Mouse (Mus musculus): ENCODE data around the gene Rnaset2a. TPM values are rescaled to one million over a fixed set of nuclear protein-coding genes. Genes with fewer than 3 reads are reported as not detected.
"Not testable (repeated sequence)": the region's sequence is repeated elsewhere in the genome, so short reads cannot be mapped to it uniquely, and the experiment has no call there.

The Rnaset2a gene
- polyA plus RNA-seq, 1 experiment from 2014 or later = 24.4 TPM

DNA sequence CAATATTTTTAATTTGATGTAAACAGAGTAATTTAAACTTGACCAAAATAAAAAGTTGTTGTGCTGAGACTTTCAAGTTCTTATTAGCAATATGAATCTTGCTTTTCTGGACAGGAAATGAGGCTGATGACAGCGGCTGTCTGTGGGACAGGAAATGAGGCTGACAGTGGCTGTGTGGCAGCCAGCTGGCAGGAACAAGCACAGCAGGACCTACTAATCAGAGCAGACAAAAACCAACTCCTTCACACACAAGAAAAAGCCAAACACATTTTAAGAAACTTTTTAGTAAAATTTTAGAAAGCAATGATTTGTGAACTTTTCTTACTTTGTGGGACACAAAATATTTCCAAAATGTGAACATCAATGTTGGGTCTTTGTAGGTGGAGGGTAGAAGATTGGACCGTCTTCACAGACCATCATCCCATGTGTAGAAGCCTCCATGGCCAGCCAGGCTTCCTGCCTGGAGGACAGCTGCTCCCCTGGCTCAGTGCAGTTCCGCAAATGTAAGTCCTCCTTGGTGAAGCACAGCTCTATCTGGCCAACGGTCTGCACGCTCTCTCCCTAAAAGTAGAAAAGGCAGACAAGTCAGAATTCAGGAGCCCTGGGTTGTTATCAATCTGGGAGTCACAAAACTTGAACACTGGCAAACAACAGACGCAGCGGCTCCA is 19.4 kb downstream of the Rnaset2a start:
- not testable (repeated sequence) for ATAC-seq (ENCODE audit: low FRiP score, low read depth); H3K4me3 ChIP-seq; H3K4me1 ChIP-seq; H3K9ac ChIP-seq; H3K27me3 ChIP-seq; H3K27ac ChIP-seq; H3K4me2 ChIP-seq (replicated peaks); H3K9me3 ChIP-seq; H3K36me3 ChIP-seq
- WGBS = 51% methylated on average over 2 of the region's 7 CpGs

DNA sequence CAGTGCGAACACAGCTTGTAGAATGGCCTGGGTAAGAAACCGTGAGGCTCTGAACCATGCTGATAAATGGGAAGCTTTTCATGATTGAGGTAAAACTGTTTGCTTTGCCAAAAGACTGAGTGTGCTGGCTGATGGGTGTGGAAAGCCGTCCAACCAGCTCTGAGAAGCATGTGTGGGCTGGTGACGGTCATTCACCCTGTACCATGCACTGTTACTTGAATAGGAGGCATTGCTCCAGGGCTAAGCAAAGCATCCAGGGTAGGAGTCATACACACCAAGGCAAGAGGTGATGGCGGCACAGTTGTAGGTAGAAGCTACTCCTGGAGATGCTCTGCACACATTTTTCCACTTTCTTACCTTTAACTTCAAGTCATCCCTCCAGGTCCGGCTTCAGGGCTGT is 23.3 kb downstream of the Rnaset2a start:
- not testable (repeated sequence) for ATAC-seq (ENCODE audit: low FRiP score, low read depth)
- 92% methylated on average over 3 of the region's 6 CpGs for WGBS

GRCm38 (mm10) chr17:8122974-8123373 is 24.9 kb downstream of the Rnaset2a start:
- H3K36me3 ChIP-seq; H3K9me3 ChIP-seq; H3K27ac ChIP-seq; ATAC-seq (ENCODE audit: low FRiP score, low read depth); H3K9ac ChIP-seq; H3K4me1 ChIP-seq; H3K27me3 ChIP-seq; H3K4me3 ChIP-seq; H3K4me2 ChIP-seq (replicated peaks): not testable (repeated sequence)
- no CpG with 5 or more reads among the region's 3 CpGs for WGBS

More for the DNA sequence above, 23.3 kb downstream of the Rnaset2a start:
- not testable (repeated sequence) for H3K9ac ChIP-seq; H3K27me3 ChIP-seq; H3K4me1 ChIP-seq; H3K4me3 ChIP-seq; H3K27ac ChIP-seq; H3K36me3 ChIP-seq; H3K9me3 ChIP-seq; H3K4me2 ChIP-seq (replicated peaks)

GRCm38 (mm10) chr17:8116928-8117327 is 31.0 kb downstream of the Rnaset2a start:
- not testable (repeated sequence) for H3K4me1 ChIP-seq; H3K4me2 ChIP-seq (replicated peaks); H3K9ac ChIP-seq; H3K27me3 ChIP-seq; H3K27ac ChIP-seq; H3K36me3 ChIP-seq; H3K9me3 ChIP-seq; H3K4me3 ChIP-seq
- no CpG with 5 or more reads among the region's 6 CpGs for WGBS
- peak; percentile 73 for ATAC-seq (ENCODE audit: low FRiP score, low read depth)

GRCm38 (mm10) chr17:8116378-8116777 is 31.5 kb downstream of the Rnaset2a start:
- 71% methylated on average over 8 of the region's 11 CpGs for WGBS
- not testable (repeated sequence) for H3K4me2 ChIP-seq (replicated peaks); H3K36me3 ChIP-seq; H3K27me3 ChIP-seq; H3K9ac ChIP-seq; H3K27ac ChIP-seq; ATAC-seq (ENCODE audit: low FRiP score, low read depth); H3K9me3 ChIP-seq; H3K4me1 ChIP-seq; H3K4me3 ChIP-seq

- H3K36me3 ChIP-seq = not testable (repeated sequence)
- WGBS = no CpG with 5 or more reads among the region's 1 CpGs
Measured at GRCm38 (mm10) chr17:8112199-8112598, 35.7 kb downstream of the Rnaset2a start.

GRCm38 (mm10) chr17:8101297-8101609 is 46.6 kb downstream of the Rnaset2a start:
- H3K4me3 ChIP-seq; H3K27me3 ChIP-seq; H3K36me3 ChIP-seq; H3K27ac ChIP-seq; H3K4me1 ChIP-seq; H3K4me2 ChIP-seq (replicated peaks); H3K9me3 ChIP-seq; H3K9ac ChIP-seq: not testable (repeated sequence)
- 27% methylated on average over 3 of the region's 6 CpGs for WGBS
- 0 out of 2 replicates have a peak, but pooled peaks have one; percentile 19 for ATAC-seq (ENCODE audit: low FRiP score, low read depth)

More at GRCm38 (mm10) chr17:8112199-8112598, 35.7 kb downstream of the Rnaset2a start:
- not testable (repeated sequence) for H3K27me3 ChIP-seq; H3K4me1 ChIP-seq; H3K4me3 ChIP-seq; H3K27ac ChIP-seq; H3K9ac ChIP-seq; H3K4me2 ChIP-seq (replicated peaks); H3K9me3 ChIP-seq; ATAC-seq (ENCODE audit: low FRiP score, low read depth)

DNA sequence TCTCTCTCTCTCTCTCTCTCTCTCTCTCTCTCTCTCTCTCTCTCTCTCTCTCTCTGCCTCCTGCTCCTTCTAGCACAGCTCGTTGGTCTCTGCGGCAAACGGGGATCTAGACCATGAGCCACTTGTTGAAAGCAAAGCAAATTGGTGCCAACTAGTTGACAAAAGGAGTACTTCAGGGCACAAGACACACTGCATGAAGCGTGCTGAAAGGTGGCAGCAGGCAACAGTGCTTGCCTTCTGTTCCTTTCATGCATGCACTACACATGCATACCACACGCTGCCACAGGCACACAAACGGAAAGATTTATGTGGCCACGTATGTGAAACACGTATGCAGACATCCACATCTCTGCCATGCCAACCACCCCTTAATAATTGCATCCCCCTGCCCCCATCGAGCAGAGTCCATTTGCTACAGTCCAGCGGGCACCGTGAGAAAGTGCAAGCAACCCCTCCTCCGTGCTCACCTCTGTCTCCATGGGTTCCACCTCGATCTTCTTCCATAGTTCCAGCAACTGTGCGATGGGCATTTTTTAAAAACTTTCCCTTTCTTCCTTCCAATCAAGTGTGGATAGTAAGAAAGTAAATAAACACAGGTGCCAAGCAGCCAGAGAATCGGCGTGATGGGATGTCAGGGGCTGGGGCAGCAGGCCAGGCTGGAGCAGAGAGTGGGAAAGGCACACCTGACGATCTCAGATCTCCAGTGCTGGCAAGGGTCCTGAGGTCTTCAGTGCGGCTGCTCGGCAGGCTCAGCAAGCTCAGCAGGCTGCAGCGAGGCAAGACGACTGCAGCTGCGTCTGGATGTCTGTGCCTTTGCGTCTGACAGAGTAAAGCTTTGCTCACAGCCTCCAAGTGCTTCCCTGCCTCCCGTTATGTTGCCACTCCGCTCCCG is 47.2 kb downstream of the Rnaset2a start:
- H3K4me2 ChIP-seq (replicated peaks); H3K9me3 ChIP-seq; H3K9ac ChIP-seq; H3K4me3 ChIP-seq; H3K4me1 ChIP-seq; H3K36me3 ChIP-seq; H3K27ac ChIP-seq; H3K27me3 ChIP-seq: not testable (repeated sequence)
- peak; percentile 15; the same call in 1 of the 2 replicates for ATAC-seq (ENCODE audit: low FRiP score, low read depth)
- WGBS = 34% methylated on average over 7 of the region's 26 CpGs

- H3K27me3 ChIP-seq; H3K4me2 ChIP-seq (replicated peaks); H3K36me3 ChIP-seq; H3K4me1 ChIP-seq; H3K4me3 ChIP-seq; H3K9ac ChIP-seq; ATAC-seq (ENCODE audit: low FRiP score, low read depth); H3K9me3 ChIP-seq; H3K27ac ChIP-seq: not testable (repeated sequence)
- 53% methylated on average over 3 of the region's 5 CpGs for WGBS
Measured at GRCm38 (mm10) chr17:8096199-8096598, 51.7 kb downstream of the Rnaset2a start.

DNA sequence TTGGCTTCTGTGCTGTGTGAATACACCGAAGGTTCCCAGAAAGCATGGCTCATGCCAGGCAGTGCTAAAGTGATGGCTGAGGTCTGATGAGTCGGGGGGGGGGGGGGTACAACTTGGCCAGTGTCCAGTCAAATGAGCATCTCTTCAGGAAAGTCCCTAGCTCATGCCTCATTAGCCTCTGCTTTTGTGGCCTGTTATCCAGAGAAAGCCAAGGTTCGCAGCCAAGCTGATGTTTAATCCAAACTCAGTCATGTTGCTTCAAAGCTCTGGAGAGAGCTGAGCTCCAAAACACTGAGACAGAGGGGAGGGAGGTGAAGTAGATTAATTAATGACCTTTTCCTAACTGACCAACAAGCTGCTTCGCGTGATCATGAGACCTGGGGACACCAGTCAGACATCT is 52.2 kb downstream of the Rnaset2a start:
- WGBS = 69% methylated on average over 3 of the region's 5 CpGs

DNA sequence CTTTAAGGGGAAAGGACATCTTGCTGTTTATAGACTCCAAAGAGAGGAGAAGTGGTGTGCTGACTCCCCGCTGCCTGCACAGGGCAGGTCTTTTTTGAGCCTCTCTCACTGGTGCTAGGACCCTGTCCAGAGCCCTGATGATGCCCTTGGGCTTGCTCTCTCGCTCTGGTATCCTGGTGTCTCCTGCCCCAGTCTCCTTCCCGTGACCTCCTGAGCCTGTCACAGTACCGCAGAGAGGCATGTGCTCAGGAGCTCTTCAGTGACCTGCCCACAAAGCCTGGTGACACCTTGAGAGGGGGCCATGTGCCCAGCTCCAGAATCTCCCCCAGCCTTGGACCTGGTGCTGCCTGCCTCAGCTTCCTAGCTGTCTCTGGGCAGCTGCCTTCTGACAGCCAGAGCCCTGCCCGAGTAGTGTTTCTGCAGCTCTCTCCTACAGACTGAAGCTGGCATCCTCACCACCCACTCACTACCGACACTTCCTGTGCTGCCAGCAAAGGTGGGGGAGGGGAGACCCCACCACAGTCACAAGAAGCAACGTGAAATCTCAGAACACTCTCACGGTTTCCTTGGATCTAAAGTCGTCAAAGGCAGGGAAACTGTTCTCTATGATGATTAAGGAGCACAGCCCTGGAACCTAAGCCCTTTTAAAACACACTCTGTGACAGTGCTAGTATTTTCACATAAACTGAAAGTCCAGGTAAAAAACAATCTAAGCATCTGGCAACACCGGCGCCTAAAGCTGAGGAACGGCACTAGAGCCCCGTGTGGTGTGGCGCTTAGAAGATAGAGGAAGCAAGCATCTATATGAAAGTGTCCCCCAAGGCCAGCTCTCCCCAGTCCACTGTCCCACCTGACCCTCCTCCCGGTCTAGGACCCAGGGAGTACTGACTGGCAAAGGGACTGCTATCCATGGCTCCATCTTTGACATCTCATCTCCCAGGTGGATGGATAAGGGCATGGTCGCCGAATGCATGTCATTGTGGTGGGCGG is 55.1 kb downstream of the Rnaset2a start:
- not testable (repeated sequence) for H3K4me3 ChIP-seq; H3K4me2 ChIP-seq (replicated peaks); H3K4me1 ChIP-seq; H3K9me3 ChIP-seq; H3K36me3 ChIP-seq; ATAC-seq (ENCODE audit: low FRiP score, low read depth); H3K9ac ChIP-seq; H3K27me3 ChIP-seq; H3K27ac ChIP-seq
- 60% methylated on average over 4 of the region's 18 CpGs for WGBS

More for the DNA sequence above, 52.2 kb downstream of the Rnaset2a start:
- H3K36me3 ChIP-seq; H3K9ac ChIP-seq; ATAC-seq (ENCODE audit: low FRiP score, low read depth); H3K27me3 ChIP-seq; H3K4me2 ChIP-seq (replicated peaks); H3K9me3 ChIP-seq; H3K27ac ChIP-seq; H3K4me3 ChIP-seq; H3K4me1 ChIP-seq: not testable (repeated sequence)

GRCm38 (mm10) chr17:8091320-8091719 is 56.6 kb downstream of the Rnaset2a start:
- not testable (repeated sequence) for H3K4me3 ChIP-seq; H3K4me1 ChIP-seq; H3K36me3 ChIP-seq; H3K9ac ChIP-seq; ATAC-seq (ENCODE audit: low FRiP score, low read depth); H3K4me2 ChIP-seq (replicated peaks); H3K27me3 ChIP-seq; H3K9me3 ChIP-seq; H3K27ac ChIP-seq
- WGBS = 82% methylated on average over 14 of the region's 14 CpGs
